Mouse (Mus musculus): ENCODE data around the gene Htr1d. TPM values are rescaled to one million over a fixed set of nuclear protein-coding genes. Genes with fewer than 3 reads are reported as not detected.

Gene Htr1d
- not detected for total RNA-seq (2022)

DNA sequence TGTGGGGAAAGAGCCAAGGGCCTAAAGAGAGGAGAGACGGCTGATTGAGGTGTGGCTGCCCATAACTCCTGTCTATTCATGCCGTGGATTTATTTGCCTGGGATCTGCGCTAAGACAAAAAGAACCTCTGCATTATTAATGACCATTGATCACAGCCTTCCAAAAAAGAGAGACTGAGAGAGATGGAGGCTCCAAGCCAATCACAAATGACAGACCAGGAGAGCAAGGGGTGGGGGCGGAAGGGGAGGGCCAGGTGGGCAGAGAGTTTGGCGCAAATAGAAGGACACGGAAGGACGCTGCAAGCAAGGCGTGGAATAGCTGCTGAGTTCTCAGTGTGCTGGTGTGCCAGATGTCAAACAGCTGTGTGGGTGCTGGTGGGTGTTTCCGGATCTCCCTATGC is at the start of gene Htr1d:
Htr1d (plus strand) TSS at position 301 of the 400 bp plus-strand sequence.
- no peak for DNase-seq (ENCODE audit: low spot score in 2 of 2)

DNA sequence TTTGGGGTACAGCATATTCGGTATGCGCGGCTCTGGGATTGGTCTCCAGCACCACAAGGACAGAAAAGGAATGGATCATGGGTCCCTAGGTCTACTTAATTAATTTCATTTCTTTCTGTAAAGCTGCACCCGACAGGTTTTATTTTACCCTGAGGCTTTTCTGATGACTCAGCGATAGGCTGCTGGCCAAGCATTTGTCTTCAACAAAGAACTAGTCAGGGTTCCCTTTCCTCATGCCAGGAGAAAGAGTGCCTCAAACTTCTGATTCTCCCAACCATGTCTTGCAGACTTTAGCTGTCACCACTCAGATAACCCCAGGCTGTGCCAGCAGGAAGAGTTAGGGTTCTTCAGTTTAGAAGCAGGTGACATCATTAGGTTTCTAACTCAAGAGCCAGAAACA is 46.3 kb upstream of the Htr1d start:
- no peak for DNase-seq (ENCODE audit: low spot score in 2 of 2)

DNA sequence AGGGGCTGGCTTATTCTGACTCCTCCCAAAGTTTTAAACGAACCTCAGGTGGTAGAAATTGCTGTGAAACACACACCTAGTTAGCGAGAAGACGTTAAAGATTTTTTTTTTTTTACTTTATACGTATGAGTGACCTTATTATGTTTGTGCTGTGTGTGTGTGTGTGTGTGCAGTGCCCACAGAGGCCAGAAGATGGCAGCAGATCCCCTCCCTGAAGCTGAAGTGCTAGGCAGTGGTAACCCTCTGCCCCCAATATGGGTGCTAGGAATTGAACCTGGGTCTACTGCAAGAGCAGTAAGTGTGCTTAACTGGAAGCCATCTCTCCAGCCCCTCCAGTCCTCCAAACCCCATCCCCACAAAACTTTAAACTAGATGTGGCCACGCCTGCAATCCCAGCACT is 40.3 kb upstream of the Htr1d start:
- no peak for DNase-seq (ENCODE audit: low spot score in 2 of 2)

DNA sequence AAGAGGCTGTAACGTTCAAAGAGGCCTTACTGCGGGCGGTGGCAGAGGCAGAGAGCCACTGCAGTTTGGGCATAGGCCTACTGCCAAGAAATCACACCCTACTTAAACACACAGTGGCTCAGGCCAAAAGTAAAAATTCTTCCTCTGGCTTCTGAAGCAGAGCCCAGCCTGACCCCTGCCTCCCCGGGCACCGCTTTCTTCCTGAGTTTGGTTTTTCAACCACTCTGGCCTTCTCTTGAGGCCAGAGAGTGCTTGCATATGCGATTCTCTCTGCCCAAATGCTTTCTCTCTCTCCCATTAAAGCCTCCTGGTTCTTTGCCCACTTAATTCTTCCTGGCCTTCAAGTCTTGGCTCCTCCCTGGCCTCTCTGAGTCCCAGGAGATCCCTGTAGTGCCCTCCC is 39.5 kb upstream of the Htr1d start:
- no peak for DNase-seq (ENCODE audit: low spot score in 2 of 2)

DNA sequence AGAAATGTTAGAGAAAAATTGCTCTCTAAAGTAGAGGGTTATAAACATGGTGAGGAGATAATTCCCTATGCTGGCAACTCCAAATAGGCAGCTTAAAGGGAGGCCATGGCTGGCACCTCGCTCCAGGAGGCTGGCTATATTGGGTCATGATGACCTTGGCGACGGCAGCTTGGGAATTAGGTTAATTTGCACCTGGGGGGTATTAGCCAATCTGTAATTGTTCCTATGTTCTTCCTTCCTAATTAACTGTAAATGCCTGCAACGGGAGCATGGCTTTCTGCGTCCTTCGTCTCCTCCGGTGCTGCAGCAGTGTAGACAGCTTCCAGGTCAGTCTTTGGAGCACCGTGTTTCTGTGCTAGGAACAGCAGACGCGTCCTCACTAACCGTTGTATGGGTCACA is 36.1 kb upstream of the Htr1d start:
- DNase-seq (ENCODE audit: low spot score in 2 of 2) = no peak

DNA sequence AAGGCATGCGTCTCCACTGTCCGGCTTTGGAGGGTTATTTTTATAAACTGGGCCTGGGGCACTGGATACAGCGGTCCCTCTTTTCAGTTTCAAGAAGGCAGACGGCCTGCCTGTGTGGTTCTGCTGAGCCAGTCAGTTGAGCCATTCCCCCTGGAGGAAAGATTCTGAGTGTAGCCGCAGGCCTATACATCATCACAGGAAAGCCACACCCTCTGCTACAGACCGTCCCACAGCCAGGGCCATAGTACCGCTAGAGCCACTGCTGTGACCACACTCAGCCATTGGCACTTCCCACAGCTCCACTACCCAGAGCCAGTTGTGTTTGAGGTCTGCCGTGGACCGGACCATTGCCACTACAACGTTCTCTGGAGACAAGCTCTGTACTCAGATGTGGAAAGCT is 21.5 kb upstream of the Htr1d start:
- DNase-seq (ENCODE audit: low spot score in 2 of 2) = no peak

DNA sequence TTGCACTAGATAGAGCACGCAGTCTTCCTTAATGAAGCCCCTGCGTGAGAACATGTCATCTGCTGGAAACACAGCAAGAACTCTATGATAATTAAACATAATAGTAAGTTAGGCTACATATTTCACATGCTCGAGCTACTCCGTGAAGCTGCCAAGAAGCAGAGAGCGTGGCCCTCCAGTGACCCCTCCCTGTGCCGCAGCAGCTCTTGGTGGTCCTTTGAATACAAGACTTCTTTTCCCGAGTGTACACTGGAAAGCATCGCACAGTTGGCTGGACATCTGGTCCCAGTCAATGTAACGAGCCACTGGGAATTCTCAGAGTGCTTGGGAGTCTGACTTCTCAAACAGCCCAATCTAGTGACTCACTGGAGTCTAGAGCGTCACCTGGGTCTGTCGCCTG is 15.5 kb upstream of the Htr1d start:
- no peak for DNase-seq (ENCODE audit: low spot score in 2 of 2)

DNA sequence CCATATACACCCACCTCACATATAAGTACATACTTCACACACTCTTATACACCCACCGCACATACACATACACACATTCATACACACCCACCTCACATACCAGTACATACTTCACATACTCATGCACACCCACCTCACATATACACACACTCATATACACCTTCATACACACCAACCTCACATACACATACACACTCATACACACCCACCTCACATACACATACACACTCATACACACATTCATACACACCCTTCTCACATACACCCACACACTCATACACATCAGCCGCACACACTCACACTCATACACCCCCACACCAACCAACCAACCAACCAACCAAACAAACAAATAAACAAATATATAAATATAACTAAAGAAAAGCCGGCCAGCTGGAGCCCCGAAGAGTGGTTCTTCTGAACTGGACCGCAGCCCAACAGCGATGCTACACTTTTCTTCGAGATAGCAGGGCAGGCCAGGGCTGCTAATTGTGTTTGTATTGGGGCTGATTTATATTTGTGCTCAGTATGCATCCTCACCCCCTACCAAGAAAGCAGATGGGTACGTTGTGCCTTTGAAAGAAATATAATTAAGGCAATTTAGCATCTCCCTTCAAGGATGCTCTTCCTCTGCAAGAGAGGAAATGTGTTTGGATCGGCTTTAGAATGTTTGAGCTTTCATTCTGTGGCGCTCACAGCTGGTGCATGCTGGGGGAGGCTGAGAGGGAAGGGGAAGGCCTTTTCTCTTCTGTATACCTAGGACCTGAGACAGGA is 11.1 kb upstream of the Htr1d start:
- no peak for DNase-seq (ENCODE audit: low spot score in 2 of 2)

DNA sequence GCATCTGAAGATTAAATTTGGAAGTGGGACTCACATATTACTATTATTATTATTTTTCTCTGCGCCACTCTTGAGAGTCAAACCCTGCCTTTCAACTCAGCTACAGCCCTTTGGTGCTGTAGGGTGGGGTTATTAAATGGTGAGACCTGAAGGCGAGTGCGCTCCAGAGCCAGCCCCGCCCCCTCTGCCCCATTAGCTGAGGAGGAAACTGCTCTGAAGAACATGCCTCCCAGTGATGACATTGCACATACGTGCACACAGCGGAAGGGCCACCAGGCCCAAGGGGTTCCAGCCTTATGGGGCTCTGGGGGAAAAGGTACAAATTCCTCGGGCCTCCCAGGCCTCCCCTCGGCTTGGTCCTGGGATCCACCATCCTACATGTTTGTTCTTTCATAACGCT is 7.8 kb upstream of the Htr1d start:
- DNase-seq (ENCODE audit: low spot score in 2 of 2) = no peak

DNA sequence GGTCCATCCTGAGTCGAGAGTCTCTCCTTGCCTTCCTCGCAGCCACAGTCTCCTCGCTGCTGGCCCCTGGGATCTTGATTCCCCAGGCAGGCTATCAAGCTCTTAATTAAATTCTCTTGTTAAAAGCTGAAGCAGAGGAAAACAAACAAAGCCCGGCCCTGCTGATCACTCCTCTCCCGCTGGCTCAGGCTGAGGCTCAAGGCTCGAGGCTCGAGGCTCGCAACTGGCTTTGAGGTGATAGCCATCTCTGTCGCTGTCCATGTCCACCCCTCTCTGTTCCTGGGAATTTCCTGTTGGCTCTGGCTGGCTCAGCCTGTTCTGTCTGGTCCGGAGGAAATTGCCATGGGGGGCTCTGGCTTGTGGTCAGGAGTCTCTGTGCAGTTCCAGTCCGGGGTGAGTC is 4.4 kb upstream of the Htr1d start:
- DNase-seq (ENCODE audit: low spot score in 2 of 2) = no peak

DNA sequence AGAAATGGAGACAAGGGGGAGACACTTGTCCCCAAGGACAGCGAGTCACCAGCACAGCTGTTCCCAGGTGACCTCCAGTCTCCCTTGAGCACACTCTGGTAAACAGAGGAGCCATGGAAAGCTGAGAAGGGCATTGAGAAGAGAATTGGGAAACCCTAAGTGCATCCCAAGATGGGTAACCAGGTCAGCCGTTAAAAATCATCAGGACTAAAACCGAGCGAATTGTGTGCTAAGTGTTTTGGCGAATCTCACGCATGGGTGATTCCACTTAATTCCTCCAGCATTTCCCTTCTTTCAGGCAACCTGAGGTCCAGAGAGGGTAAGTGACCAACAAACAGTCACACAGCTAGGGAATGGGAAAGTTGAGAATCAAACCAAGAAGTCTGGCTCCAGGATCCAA is 3.9 kb upstream of the Htr1d start:
- DNase-seq (ENCODE audit: low spot score in 2 of 2) = no peak

DNA sequence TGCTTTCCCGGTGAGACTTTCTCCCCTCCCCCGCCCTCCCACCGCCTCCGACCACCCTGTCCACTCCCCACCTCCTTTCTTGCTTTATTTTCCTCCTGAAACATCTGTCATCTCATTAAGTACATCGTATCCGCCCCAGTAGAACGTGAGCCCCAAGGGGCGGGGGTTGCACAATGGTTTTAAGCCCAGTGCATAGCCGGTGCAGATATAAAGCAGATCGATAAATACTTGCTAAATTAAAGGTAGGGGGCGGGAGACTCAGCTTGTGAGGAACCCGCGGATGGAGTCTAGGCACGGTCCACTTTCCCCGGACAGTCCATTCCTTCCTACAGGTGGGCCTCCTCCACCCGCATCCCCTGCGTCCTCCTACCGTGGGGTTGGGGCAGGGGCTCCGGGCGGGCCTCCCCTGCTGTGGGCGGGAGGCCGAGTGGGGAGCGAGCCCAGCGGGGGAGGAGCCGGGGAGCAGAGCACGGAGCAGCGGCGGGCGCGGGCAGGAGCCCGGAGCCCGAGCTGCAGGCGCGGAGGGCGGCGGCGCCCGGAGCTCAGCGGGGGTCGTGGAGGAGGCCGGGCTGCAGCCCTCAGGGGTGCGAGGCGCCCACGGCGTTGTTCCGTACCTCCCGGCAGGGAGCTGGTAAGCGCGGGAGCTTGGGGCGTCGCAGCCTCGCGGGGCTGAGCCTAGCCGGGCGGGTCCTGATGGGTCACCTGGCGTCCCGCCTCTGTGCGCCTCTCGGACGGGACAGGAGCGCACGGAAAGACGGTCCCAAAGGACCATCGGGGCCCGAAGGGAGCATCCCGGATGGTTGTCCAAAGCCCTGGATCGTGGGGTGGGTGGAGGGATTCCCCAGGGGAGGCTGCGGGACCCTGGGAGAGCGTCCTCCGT is 1.0 kb downstream of the Htr1d start:
- DNase-seq (ENCODE audit: low spot score in 2 of 2) = no peak

DNA sequence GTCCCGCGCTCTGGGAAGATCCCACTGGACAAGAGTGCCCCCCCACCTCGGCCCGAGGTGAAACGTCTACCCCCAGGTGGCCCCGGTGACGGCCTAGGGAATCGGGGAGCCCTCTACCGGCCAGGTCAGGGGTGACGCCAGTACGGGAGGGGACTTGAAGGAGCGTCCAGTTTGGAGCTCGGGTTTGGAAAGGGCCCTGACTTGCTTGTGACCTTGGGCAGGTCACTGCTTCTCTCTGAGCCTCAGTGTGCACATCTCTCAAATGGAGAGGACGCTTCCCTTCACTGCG is 1.6 kb downstream of the Htr1d start:
- DNase-seq (ENCODE audit: low spot score in 2 of 2) = no peak

DNA sequence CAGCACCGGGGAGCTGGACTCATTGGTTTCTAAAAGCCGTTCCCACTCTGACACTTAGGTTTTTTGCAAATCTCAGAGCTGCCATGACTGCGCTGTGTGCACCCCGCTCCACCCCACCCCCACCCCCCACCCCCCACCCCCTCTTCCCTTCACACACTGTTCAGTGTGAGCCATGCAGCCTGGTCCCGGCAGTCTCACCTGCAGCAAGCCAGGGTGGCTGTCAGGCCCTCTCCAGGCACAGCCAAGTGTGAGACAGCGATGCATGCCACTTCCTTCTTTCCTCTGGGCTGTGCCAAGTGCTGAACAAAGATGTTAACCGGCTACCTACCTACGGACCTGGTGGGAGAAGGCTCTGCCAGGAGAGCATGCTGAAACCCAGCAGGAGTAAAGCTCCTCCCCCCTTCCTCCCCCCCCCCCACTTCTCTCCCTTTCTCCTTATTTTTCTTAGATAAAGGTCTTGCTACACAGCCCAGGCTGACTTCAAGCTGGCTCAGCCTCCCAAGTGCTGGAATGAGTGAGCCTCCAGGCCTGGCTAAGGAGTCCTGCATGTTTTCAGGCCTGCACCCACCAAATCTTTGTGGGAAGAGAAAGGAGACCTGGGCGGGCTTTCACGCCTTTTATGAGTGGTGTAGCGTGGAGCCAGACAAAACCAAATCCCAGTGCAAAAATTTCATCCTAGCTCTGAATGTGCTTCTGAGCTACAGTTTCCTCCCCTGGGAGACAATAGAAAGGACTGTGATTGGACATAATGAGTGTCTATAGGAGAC is 7.5 kb downstream of the Htr1d start:
- DNase-seq (ENCODE audit: low spot score in 2 of 2) = no peak

DNA sequence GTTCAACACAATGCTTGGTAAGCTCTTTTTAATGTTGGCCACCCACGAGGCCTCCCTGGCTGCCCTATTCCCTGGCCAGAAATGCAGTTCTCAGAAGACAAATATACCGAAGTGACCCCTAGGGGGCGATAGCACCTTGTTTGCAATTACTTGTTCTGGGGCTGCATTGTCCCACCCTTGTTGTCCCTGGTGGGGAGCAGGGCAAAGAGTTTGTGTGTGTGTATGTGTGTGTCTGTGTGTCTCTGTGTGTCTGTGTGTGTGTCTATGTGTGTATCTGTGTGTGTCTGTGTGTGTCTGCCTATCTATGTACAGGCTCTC is 8.0 kb downstream of the Htr1d start:
- peak in 1 of 2 experiments; percentile 17 for DNase-seq (ENCODE audit: low spot score in 2 of 2)

DNA sequence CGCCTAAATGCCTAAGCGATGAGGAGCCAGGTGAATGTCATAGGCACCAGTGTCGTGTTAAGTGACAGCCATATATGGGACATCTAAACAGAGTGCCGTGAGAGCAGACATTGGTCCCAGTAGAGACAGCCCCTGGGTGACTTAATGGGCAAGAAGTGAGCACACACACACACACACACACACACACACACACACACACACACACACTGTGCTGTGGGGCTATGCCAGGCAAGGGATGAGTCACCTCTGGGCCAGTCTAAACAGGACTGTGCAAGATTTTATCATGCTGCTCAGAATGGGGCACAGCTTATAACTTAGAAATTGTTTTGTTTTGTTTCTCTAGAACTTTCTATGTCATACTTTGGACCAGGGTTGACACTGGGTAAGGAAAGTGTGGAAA is 10.7 kb downstream of the Htr1d start:
- no peak for DNase-seq (ENCODE audit: low spot score in 2 of 2)

DNA sequence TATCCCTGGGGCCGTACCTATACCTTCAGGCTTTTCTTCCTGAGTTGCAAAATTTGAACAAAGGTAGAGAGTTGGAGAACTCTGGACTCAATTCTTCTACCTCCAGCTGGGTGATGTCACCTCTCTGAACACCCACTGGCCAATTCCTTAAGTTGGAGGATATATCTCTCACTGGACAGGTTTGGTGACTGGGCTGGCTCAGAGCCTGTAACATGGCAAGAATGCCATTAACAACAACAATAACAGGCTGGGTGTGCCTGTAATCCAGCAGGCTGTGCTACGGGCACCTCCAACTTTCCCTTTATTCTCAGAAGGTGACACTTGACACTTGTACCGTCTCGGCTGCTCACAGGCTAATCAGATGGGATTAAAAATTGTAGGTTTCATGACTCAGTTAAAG is 15.8 kb downstream of the Htr1d start:
- no peak for DNase-seq (ENCODE audit: low spot score in 2 of 2)

DNA sequence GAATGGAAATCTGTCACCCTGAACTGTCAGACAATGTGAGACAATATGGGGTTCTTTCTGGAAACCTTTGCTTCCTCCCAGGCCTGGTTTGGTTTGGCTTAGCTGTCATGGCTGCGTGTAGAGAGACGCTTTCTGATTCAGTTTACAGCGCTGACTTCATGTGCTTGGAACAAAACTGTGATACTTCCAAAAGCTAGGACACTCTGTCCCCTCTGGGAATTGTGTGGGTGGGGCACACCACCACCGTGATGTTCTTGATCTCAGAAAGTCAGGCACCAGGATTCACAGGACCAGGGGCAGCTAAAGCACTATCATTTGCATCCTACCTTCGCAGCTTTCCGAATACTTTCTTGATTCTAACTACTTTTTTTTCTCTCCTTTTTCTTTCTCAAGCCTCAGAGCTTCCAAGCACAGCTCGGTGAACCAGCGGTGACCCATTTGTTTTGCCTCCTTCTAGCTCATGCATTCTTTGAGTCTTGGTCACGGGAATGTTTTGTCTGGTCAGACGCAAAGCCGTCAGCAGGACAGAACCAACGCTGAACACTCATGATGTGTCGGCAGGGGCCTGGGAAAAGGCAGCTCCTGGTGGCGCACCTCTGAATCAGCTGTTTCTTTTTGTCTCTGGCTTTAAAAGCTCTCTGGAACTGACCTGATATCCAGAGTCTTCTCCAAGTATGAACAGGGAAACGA is 18.2 kb downstream of the Htr1d start:
- DNase-seq (ENCODE audit: low spot score in 2 of 2) = peak in 1 of 2 experiments; percentile 16

DNA sequence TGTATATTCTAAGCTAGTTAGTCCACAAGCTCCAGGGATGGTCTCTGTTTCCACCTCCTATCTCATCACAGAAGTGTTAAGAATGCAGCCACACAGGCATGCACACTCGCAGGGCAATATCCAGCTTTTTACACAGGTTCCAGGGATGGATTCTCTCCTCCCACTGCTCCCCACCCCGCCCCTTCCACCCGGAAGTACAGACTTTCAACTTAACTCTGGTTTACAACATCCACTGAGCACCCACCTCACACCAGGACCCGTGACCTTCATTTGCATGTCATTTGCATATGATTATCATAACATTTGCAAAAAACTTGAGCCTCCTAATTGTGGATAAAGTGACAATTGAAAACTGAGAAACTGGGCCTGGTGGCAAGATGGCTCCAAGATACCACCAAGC is 21.2 kb downstream of the Htr1d start:
- DNase-seq (ENCODE audit: low spot score in 2 of 2) = no peak

DNA sequence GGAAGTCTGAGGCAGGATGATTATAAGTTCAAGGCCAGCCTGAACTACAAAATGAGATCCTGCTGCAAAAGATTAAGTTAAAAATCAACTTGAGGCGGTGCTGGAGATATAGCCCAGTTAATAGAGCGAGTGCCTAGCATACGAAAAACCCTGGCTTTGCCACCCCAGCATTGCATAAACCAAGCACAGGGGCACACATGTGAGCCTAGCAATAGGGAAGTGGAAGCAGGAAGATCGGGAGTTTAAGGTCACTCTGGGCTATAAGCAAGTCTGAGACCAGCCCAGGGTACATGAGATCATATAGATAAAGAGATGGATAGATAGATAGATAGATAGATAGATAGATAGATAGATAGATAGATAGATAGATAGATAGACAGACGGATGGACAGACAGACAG is 26.5 kb downstream of the Htr1d start:
- DNase-seq (ENCODE audit: low spot score in 2 of 2) = no peak

DNA sequence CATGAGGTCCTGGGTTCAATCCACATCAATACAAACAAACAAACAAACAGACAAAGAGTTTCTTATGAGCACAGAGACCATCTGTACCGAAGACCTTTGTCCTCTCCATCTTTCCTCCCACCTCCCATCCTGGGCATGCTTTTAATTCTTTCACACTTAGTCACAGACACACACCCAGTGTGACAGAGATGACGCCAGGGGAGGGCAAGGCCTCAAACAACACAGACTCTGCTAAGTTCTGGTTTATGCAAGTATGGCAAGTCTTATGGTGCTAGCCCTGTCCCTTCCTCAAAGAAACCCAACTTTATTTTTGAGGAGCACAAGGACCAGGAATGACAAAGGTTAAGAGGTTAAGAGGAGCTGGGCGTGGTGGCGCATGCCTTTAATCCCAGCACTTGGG is 26.9 kb downstream of the Htr1d start:
- DNase-seq (ENCODE audit: low spot score in 2 of 2) = no peak

DNA sequence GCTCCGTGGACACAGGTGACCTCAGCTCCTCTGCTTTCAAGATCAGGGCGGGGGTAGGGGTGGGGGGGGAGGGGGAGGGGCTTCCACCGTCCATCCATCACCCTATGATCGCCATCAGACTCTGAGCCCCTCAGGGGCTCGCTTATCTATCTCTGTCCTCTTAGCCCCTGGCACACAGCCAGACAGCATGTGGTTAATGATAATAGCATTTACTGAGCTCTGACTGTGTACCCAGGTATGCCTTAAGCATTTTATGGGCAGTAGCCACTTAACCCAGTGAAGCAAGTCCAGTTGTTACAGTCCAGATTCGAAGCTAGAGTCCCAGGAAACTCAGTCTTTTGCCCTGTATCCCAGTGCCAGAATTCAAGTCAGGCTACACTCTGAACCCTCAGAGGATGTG is 28.2 kb downstream of the Htr1d start:
- DNase-seq (ENCODE audit: low spot score in 2 of 2) = no peak

All from gastrocnemius, adult 8-10 months (tissue).